Mouse (Mus musculus) stomach, postnatal 0 days (tissue): ENCODE data around the gene Olfr676. TPM values are rescaled to one million over a fixed set of nuclear protein-coding genes. Genes with fewer than 3 reads are reported as not detected.

ENCODE experiments used
- ATAC-seq: fragments of 200-750 bp; cut with Nextera tagmentation; 2 replicates; pipeline ENCODE4 v1.8.0; 2017; ENCODE audit not compliant: low FRiP score, low TSS enrichment
- DNase-seq: peaks from one replicate; pipeline ENCODE4 v3.0.0-alpha.2; 2016; ENCODE audit warnings: low spot score
- H3K27ac ChIP-seq: fragments of 300-500 bp; sonication (generic); replicated peaks from 2 replicates; pipeline ENCODE4 v1.5.1; 2014; ENCODE audit warnings: mild to moderate bottlenecking, control low read depth
- H3K27me3 ChIP-seq: fragments of 300-500 bp; sonication (generic); 2 replicates; pipeline ENCODE4 v1.6.1; 2014; ENCODE audit warnings: low read length; ENCODE audit not compliant: control insufficient read depth, insufficient read depth
- H3K36me3 ChIP-seq: fragments of 300-500 bp; sonication (generic); 2 replicates; pipeline ENCODE4 v1.6.1; 2014; ENCODE audit warnings: low read length, mixed read lengths; ENCODE audit not compliant: control insufficient read depth, insufficient read depth
- H3K4me1 ChIP-seq: fragments of 300-500 bp; sonication (generic); replicated peaks from 2 replicates; pipeline ENCODE4 v1.6.1; 2014; ENCODE audit warnings: antibody characterized with exemption; ENCODE audit not compliant: control insufficient read depth, insufficient read depth
- H3K4me2 ChIP-seq: fragments of 300-500 bp; sonication (generic); replicated peaks from 2 replicates; pipeline ENCODE4 v1.6.1; 2014; ENCODE audit warnings: low read depth, mild to moderate bottlenecking, control low read depth, moderate library complexity
- H3K4me3 ChIP-seq: fragments of 300-500 bp; sonication (generic); 2 replicates; pipeline ENCODE4 v1.5.1; 2014; ENCODE audit warnings: low read depth, low read length, control low read depth
- H3K9ac ChIP-seq: fragments of 300-500 bp; sonication (generic); 2 replicates; pipeline ENCODE4 v1.6.1; 2014; ENCODE audit warnings: mild to moderate bottlenecking, low read length, control low read depth, mixed read lengths
- H3K9me3 ChIP-seq: fragments of 300-500 bp; sonication (generic); 2 replicates; pipeline ENCODE4 v1.6.1; 2016; ENCODE audit warnings: low read length; ENCODE audit not compliant: control insufficient read depth
- CTCF ChIP-seq: IDR thresholded peaks from 2 replicates; pipeline ENCODE4 v1.5.1; 2016; ENCODE audit warnings: antibody characterized with exemption, low read depth, mild to moderate bottlenecking, moderate library complexity
- EP300 ChIP-seq: optimal IDR thresholded peaks from 2 replicates; pipeline ENCODE3; 2016; ENCODE audit warnings: antibody characterized with exemption
- WGBS: fragments of 180-500 bp; shearing (Covaris S2); extraction: QIAGEN DNeasy Blood & Tissue Kit; methylation state at CpG from one replicate; pipeline ENCODE4 v1.1.7; 2014; 5-methylcytosine and 5-hydroxymethylcytosine counted together
- polyA plus RNA-seq: library from polyadenylated mRNA; unstranded; fragments of >200 nt; fragmentation: Nextera tagmentation; extraction: Ambion mirVana; gene quantifications from 2 replicates; pipeline ENCODE4 v1.2.1, GENCODE M21; 2015

The Olfr676 gene
- polyA plus RNA-seq, 1 experiment from 2014 or later = not detected

GRCm38 (mm10) chr7:105064175-105064574 is 31.7 kb downstream of the Olfr676 start, which contains the start of gene Olfr678:
Gene Olfr678, plus strand, starts transcription at chr7:105064475.
- Histone ChIP-seq H3K4me2 (no peak within 1 kb of the TSS), H3K9me3 (no peaks in the 10 kb centered on the region), H3K4me1 (no peaks in the 10 kb centered on the region), H3K36me3 (no peaks in the 10 kb centered on the region), H3K27ac (no peak within 1 kb of the TSS), H3K9ac (no peak within 1 kb of the TSS), H3K4me3 (no peak within 1 kb of the TSS), H3K27me3 (no peaks in the 10 kb centered on the region)
- 74% methylated on average over 1 of the region's 1 CpGs for WGBS
- no peak for DNase-seq
- no peak for ATAC-seq
- no peak for TF ChIP-seq EP300
- TF ChIP-seq CTCF = no peak

GRCm38 (mm10) chr7:105080905-105081304 is 48.4 kb downstream of the Olfr676 start, which contains the start of gene Olfr679:
Gene Olfr679, plus strand, starts transcription at chr7:105081205.
- Histone ChIP-seq H3K4me2 (no peak within 1 kb of the TSS), H3K9me3 (no peaks in the 10 kb centered on the region), H3K27ac (no peak within 1 kb of the TSS), H3K4me1 (no peaks in the 10 kb centered on the region), H3K36me3 (no peaks in the 10 kb centered on the region), H3K9ac (no peak within 1 kb of the TSS), H3K27me3 (no peaks in the 10 kb centered on the region), H3K4me3 (no peak within 1 kb of the TSS)
- ATAC-seq = no peak
- TF ChIP-seq EP300 = no peak
- TF ChIP-seq CTCF = no peak
- 53% methylated on average over 1 of the region's 1 CpGs for WGBS
- DNase-seq = no peak

Other genes with a start within 250 kb of the Olfr676 start
- not detected in 2 replicates for gene Usp17lb, start 190.1 kb upstream of the Olfr676 start, polyA plus RNA-seq
- gene Usp17la, start 175.7 kb upstream of the Olfr676 start, polyA plus RNA-seq = not detected in 2 replicates
- gene Olfr665, start 154.7 kb upstream of the Olfr676 start, polyA plus RNA-seq = not detected in 2 replicates
- gene Olfr666, start 136.7 kb upstream of the Olfr676 start, polyA plus RNA-seq = 0.10 TPM in 1 of 2 replicates, not detected in the other
- not detected in 2 replicates for gene Olfr667, start 111.2 kb upstream of the Olfr676 start, polyA plus RNA-seq
- gene Olfr668, start 104.6 kb upstream of the Olfr676 start, polyA plus RNA-seq = not detected in 2 replicates
- not detected in 2 replicates for gene Olfr669, start 98.5 kb upstream of the Olfr676 start, polyA plus RNA-seq
- not detected in 2 replicates for gene Olfr670, start 70.1 kb upstream of the Olfr676 start, polyA plus RNA-seq
- gene Olfr671, start 53.6 kb upstream of the Olfr676 start, polyA plus RNA-seq = not detected in 2 replicates
- gene Olfr672, start 30.7 kb upstream of the Olfr676 start, polyA plus RNA-seq = not detected in 2 replicates
- not detected in 2 replicates for gene Olfr675, start 4.2 kb upstream of the Olfr676 start, polyA plus RNA-seq
- not detected in 2 replicates for gene Olfr677, start 18.7 kb downstream of the Olfr676 start, polyA plus RNA-seq
- gene Olfr678, start 31.8 kb downstream of the Olfr676 start, polyA plus RNA-seq = not detected in 2 replicates
- gene Olfr679, start 48.5 kb downstream of the Olfr676 start, polyA plus RNA-seq = not detected in 2 replicates
- gene Olfr680-ps1, start 60.1 kb downstream of the Olfr676 start, polyA plus RNA-seq = not detected in 2 replicates
- 0.02 TPM in 1 of 2 replicates, not detected in the other for gene Olfr681, start 84.1 kb downstream of the Olfr676 start, polyA plus RNA-seq
- not detected in 2 replicates for gene Olfr683, start 114.3 kb downstream of the Olfr676 start, polyA plus RNA-seq
- not detected in 2 replicates for gene Olfr684, start 131.0 kb downstream of the Olfr676 start, polyA plus RNA-seq
- gene Olfr685, start 153.3 kb downstream of the Olfr676 start, polyA plus RNA-seq = not detected in 2 replicates
- not detected in 2 replicates for gene Olfr686, start 174.8 kb downstream of the Olfr676 start, polyA plus RNA-seq